Mouse (Mus musculus) CH12.LX (cell line): Measurements from ENCODE around the gene 4921530L21Rik.

Source experiments
- E2F4 ChIP-seq: IDR thresholded peaks from 2 replicates; pipeline ENCODE4 v1.6.1; 2011; ENCODE audit warnings: low read depth, low read length, improper control_type of control experiment; ENCODE audit not compliant: insufficient replicate concordance
- EP300 ChIP-seq: IDR thresholded peaks from 2 replicates; pipeline ENCODE4 v1.6.1; 2011; ENCODE audit warnings: low read length, improper control_type of control experiment
- MEF2A ChIP-seq: IDR thresholded peaks from 2 replicates; pipeline ENCODE4 v1.6.1; 2014; ENCODE audit warnings: low read depth, mild to moderate bottlenecking, inconsistent platforms, low read length, improper control_type of control experiment, borderline replicate concordance
- POLR2A ChIP-seq: IDR thresholded peaks from 2 replicates; pipeline ENCODE4 v1.6.1; 2011; ENCODE audit warnings: low read depth, mild to moderate bottlenecking, improper control_type of control experiment, low read length
- USF2 ChIP-seq: conservative IDR thresholded peaks from 2 replicates; pipeline ENCODE4 v1.6.1; 2011; ENCODE audit warnings: low read depth, low read length, improper control_type of control experiment
- ZNF384 ChIP-seq: IDR thresholded peaks from 2 replicates; pipeline ENCODE4 v1.6.1; 2012; ENCODE audit warnings: low read depth, low read length, improper control_type of control experiment, inconsistent platforms

DNA sequence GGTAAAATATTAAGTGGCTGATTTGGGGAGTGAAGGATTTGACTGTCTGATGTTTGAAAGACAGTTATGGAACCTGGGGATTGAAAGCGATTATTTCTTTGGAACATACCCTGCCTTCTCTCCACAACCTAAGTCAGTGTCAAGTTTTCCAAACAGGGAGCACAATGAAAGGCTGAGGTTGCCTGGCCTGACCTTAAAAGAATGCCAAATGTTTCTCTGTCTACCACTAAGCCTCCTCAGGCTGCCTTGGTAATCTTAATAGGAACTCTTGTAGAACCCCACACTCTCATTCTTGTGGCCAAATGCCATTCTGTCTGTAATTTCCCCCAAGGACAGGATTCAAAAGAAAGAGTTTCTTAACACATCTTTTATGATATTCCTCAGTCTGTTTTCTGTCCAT, 3.5 kb upstream of the 4921530L21Rik start:
- TF ChIP-seq POLR2A, result no peak
- no peak for TF ChIP-seq MEF2A
- TF ChIP-seq ZNF384, result no peak
- TF ChIP-seq EP300, result no peak
- TF ChIP-seq E2F4, result no peak
- TF ChIP-seq USF2, result no peak
